Comparison of ENCODE assay signal across 30 mouse cellular contexts in genomic region chr7:144379243-144379884, GRCm38 (mm10).
A peak's percentile ranks its signal among the peaks of the same experiment; 100 is the strongest.
DNase-seq lines count a peak whose midpoint lies in the region; ATAC-seq and TF ChIP-seq lines count a peak whose summit lies in the region.
"Had no signal": no experiment of that assay in that cellular context is flagged by ENCODE, and none has a peak within 500 bp of the region (broad histone marks: within the 10 kb centered on the region; RNA-seq: fewer than 3 reads in every experiment).

No protein-coding gene starts in this region.

- no peaks in the 10 kb centered on the region for H3K9me3 ChIP-seq in hindbrain, embryonic 10.5 days
- H3K9me3 ChIP-seq in hindbrain, postnatal 0 days (ENCODE audit: low read length) = no peaks in the 10 kb centered on the region
- H3K9me3 ChIP-seq in midbrain, embryonic 12.5 days = no peaks in the 10 kb centered on the region
- H3K9me3 ChIP-seq in midbrain, embryonic 16.5 days (replicated peaks; ENCODE audit: control insufficient read depth, low read length, poor library complexity, severe bottlenecking) = no peaks in the 10 kb centered on the region
- H3K9me3 ChIP-seq in neural tube, embryonic 11.5 days (ENCODE audit: control insufficient read depth, low read length) = no peaks in the 10 kb centered on the region
- H3K9me3 ChIP-seq: forebrain, embryonic 13.5 days; heart, embryonic 10.5 days; limb, embryonic 10.5 days; limb, embryonic 15.5 days; liver, embryonic 13.5 days; megakaryocyte, embryonic 14.5 days had no signal

- H3K36me3 ChIP-seq in hindbrain, embryonic 10.5 days = no peaks in the 10 kb centered on the region
- no peaks in the 10 kb centered on the region for H3K36me3 ChIP-seq in hindbrain, postnatal 0 days (ENCODE audit: insufficient read depth, low read length)
- H3K36me3 ChIP-seq in midbrain, embryonic 12.5 days = no peaks in the 10 kb centered on the region
- no peaks in the 10 kb centered on the region for H3K36me3 ChIP-seq in midbrain, embryonic 16.5 days (ENCODE audit: control insufficient read depth, insufficient read depth, low read length)
- H3K36me3 ChIP-seq in neural tube, embryonic 11.5 days (ENCODE audit: control insufficient read depth, insufficient read depth, low read length) = no peaks in the 10 kb centered on the region
- H3K36me3 ChIP-seq: heart, embryonic 10.5 days; limb, embryonic 10.5 days; limb, embryonic 15.5 days; liver, embryonic 13.5 days had no signal

- no peak for TF ChIP-seq CTCF in hindbrain, postnatal 0 days (IDR thresholded peaks at IDR 0.05; ENCODE audit: low read depth)

- H3K4me3 ChIP-seq in hindbrain, embryonic 10.5 days = no peak overlapping the region
- no peak overlapping the region for H3K4me3 ChIP-seq in hindbrain, postnatal 0 days (ENCODE audit: low read length)
- H3K4me3 ChIP-seq in midbrain, embryonic 12.5 days = no peak overlapping the region
- H3K4me3 ChIP-seq in midbrain, embryonic 16.5 days (ENCODE audit: low read depth, low read length) = no peak overlapping the region
- H3K4me3 ChIP-seq in neural tube, embryonic 11.5 days (ENCODE audit: low read depth, low read length) = no peak overlapping the region
- H3K4me3 ChIP-seq: forebrain, embryonic 13.5 days; heart, embryonic 10.5 days; limb, embryonic 10.5 days; limb, embryonic 15.5 days; liver, embryonic 13.5 days; megakaryocyte, embryonic 14.5 days had no signal

- no peak for ATAC-seq in hindbrain, postnatal 0 days
- ATAC-seq in midbrain, embryonic 12.5 days (ENCODE audit: low FRiP score, low read depth) = 0 out of 2 replicates have a peak, but pooled peaks have one; percentile 12
- no peak for ATAC-seq in midbrain, embryonic 16.5 days
- ATAC-seq in neural tube, embryonic 11.5 days (ENCODE audit: insufficient read depth, low FRiP score, low TSS enrichment) = peak; percentile 58
- ATAC-seq: forebrain, embryonic 13.5 days; inflammation-experienced regulatory T-cells, adult 6 months; lung, postnatal 0 days; Patski had no signal

- H3K9ac ChIP-seq in hindbrain, postnatal 0 days (replicated peaks; ENCODE audit: low read length) = no peak overlapping the region
- no peak overlapping the region for H3K9ac ChIP-seq in midbrain, embryonic 12.5 days (replicated peaks)
- no peak overlapping the region for H3K9ac ChIP-seq in midbrain, embryonic 16.5 days (ENCODE audit: low read depth, low read length)
- H3K9ac ChIP-seq in neural tube, embryonic 11.5 days (ENCODE audit: low read length) = no peak overlapping the region; the same call in 1 of the 2 replicates
- H3K9ac ChIP-seq: forebrain, embryonic 13.5 days; limb, embryonic 15.5 days; liver, embryonic 13.5 days had no signal

- intact Hi-C loops in left cerebral cortex, postnatal 4 days (cut with DNase I) = no loop called here
- intact Hi-C loops in gastrocnemius, postnatal 14 days (cut with DNase I; ENCODE audit: low total_unique reads) = no loop called here

- 39% methylated on average over 6 of the region's 6 CpGs for WGBS in hindbrain, embryonic 10.5 days
- WGBS in hindbrain, postnatal 0 days = 17% methylated on average over 6 of the region's 6 CpGs
- WGBS in midbrain, embryonic 12.5 days = 38% methylated on average over 6 of the region's 6 CpGs
- 27% methylated on average over 6 of the region's 6 CpGs for WGBS in midbrain, embryonic 16.5 days
- WGBS in neural tube, embryonic 11.5 days = 42% methylated on average over 6 of the region's 6 CpGs

- peak overlapping the region; percentile 62 for H3K27ac ChIP-seq in hindbrain, embryonic 10.5 days
- H3K27ac ChIP-seq in hindbrain, postnatal 0 days = no peak overlapping the region
- no peak overlapping the region for H3K27ac ChIP-seq in midbrain, embryonic 12.5 days (replicated peaks)
- no peak overlapping the region for H3K27ac ChIP-seq in midbrain, embryonic 16.5 days (ENCODE audit: low read length)
- no peak overlapping the region for H3K27ac ChIP-seq in neural tube, embryonic 11.5 days (ENCODE audit: low read depth, low read length)
- H3K27ac ChIP-seq: forebrain, embryonic 13.5 days; heart, embryonic 10.5 days; limb, embryonic 10.5 days; limb, embryonic 15.5 days; liver, embryonic 13.5 days had no signal

- H3K4me1 ChIP-seq in hindbrain, embryonic 10.5 days (replicated peaks) = peaks cover 39% of the 10 kb centered on the region
- H3K4me1 ChIP-seq in hindbrain, postnatal 0 days (ENCODE audit: insufficient read depth, low read length) = peaks cover 7% of the 10 kb centered on the region; the same call in 1 of the 2 replicates
- peaks cover 9% of the 10 kb centered on the region for H3K4me1 ChIP-seq in midbrain, embryonic 12.5 days
- H3K4me1 ChIP-seq in midbrain, embryonic 16.5 days (ENCODE audit: control insufficient read depth, insufficient read depth, low read length) = peaks cover 7% of the 10 kb centered on the region; the same call in 1 of the 2 replicates
- H3K4me1 ChIP-seq in neural tube, embryonic 11.5 days (ENCODE audit: control insufficient read depth, insufficient read depth, low read length) = peaks cover 6% of the 10 kb centered on the region; the same call in 1 of the 2 replicates
- H3K4me1 ChIP-seq: heart, embryonic 10.5 days; limb, embryonic 15.5 days; liver, embryonic 13.5 days had no signal

- peak; percentile 34 for DNase-seq in hindbrain, embryonic 10.5 days (ENCODE audit: low spot score)
- DNase-seq in hindbrain, postnatal 0 days (ENCODE audit: low spot score) = no peak
- DNase-seq in neural tube, embryonic 11.5 days (ENCODE audit: low spot score) = peak; percentile 55
- no peak for DNase-seq in left cerebral cortex, postnatal 4 days
- DNase-seq in gastrocnemius, postnatal 14 days = no peak
- no peak for DNase-seq in layer of hippocampus, postnatal 14 days (ENCODE audit: low spot score in 2 of 2)
- DNase-seq: adrenal gland, postnatal 14 days; cerebellum, adult 11 months; cerebellum, adult 9-10 months; gastrocnemius, postnatal 25 days; heart, adult 11 months; heart, postnatal 36 days; kidney, adult 11 months; kidney, postnatal 25 days; layer of hippocampus, postnatal 36 days; liver, embryonic 13.5 days; lung, adult 18-20 months; lung, postnatal 4 days; retina, postnatal 1 day; right cerebral cortex, postnatal 14 days had no signal

- no peaks in the 10 kb centered on the region for H3K27me3 ChIP-seq in hindbrain, embryonic 10.5 days (ENCODE audit: insufficient read depth, poor library complexity, severe bottlenecking)
- no peaks in the 10 kb centered on the region for H3K27me3 ChIP-seq in hindbrain, postnatal 0 days (ENCODE audit: insufficient read depth, low read length)
- H3K27me3 ChIP-seq in midbrain, embryonic 12.5 days = no peaks in the 10 kb centered on the region
- no peaks in the 10 kb centered on the region for H3K27me3 ChIP-seq in midbrain, embryonic 16.5 days (ENCODE audit: control insufficient read depth, insufficient read depth, low read depth, low read length)
- H3K27me3 ChIP-seq in neural tube, embryonic 11.5 days (ENCODE audit: control insufficient read depth, insufficient read depth, low read length) = no peaks in the 10 kb centered on the region
- H3K27me3 ChIP-seq: forebrain, embryonic 13.5 days; limb, embryonic 15.5 days; liver, embryonic 13.5 days; Patski had no signal

- no peak overlapping the region for H3K4me2 ChIP-seq in hindbrain, postnatal 0 days (ENCODE audit: low read depth, low read length)
- H3K4me2 ChIP-seq in midbrain, embryonic 12.5 days (replicated peaks) = no peak overlapping the region
- H3K4me2 ChIP-seq in midbrain, embryonic 16.5 days (ENCODE audit: low read length) = no peak overlapping the region
- H3K4me2 ChIP-seq in neural tube, embryonic 11.5 days (ENCODE audit: low read depth) = no peak overlapping the region
- H3K4me2 ChIP-seq: forebrain, embryonic 13.5 days; limb, embryonic 15.5 days; liver, embryonic 13.5 days had no signal

Comparison
In these comparisons a context has a peak if more than half of its experiments do, and no peak if none do; other contexts are left out.
1. DNase-seq: peak in hindbrain, embryonic 10.5 days (single experiment) and neural tube, embryonic 11.5 days (single experiment); none in hindbrain, postnatal 0 days (single experiment), left cerebral cortex, postnatal 4 days (single experiment), gastrocnemius, postnatal 14 days (single experiment) and layer of hippocampus, postnatal 14 days (0 of 2).
2. ATAC-seq: peak in midbrain, embryonic 12.5 days (single experiment) and neural tube, embryonic 11.5 days (single experiment); none in hindbrain, postnatal 0 days (single experiment) and midbrain, embryonic 16.5 days (single experiment).